Mouse (Mus musculus) ES-E14 (cell line): ENCODE measurements around the gene Aco2.

Experiments used
- CHD2 ChIP-seq: IDR thresholded peaks from 2 replicates; pipeline ENCODE4 v1.6.1; 2014; ENCODE audit warnings: mild to moderate bottlenecking, low read depth, low read length, inconsistent platforms
- HCFC1 ChIP-seq: IDR thresholded peaks from 2 replicates; pipeline ENCODE4 v1.6.1; 2012; ENCODE audit warnings: low read length, inconsistent platforms, borderline replicate concordance; ENCODE audit not compliant: insufficient read depth
- ZNF384 ChIP-seq: IDR thresholded peaks from 2 replicates; pipeline ENCODE4 v1.6.1; 2012; ENCODE audit warnings: low read depth, low read length, inconsistent platforms

- no peak for TF ChIP-seq ZNF384
- no peak for TF ChIP-seq HCFC1
- no peak for TF ChIP-seq CHD2
These were observed 47.3 kb upstream of the Aco2 start for GRCm38 (mm10) chr15:81824832-81825231.
